Mouse (Mus musculus) erythroid progenitor cell, adult 5-6 weeks (primary cell): ENCODE results near the gene Epas1. TPM values are rescaled to one million over a fixed set of nuclear protein-coding genes. Genes with fewer than 3 reads are reported as not detected.

Source experiments
- ATAC-seq: replicated peaks from 2 replicates; pipeline ENCODE4 v1.8.0; 2016; ENCODE audit warnings: moderate number of reproducible peaks, mild to moderate bottlenecking, moderate TSS enrichment, inconsistent platforms; ENCODE audit not compliant: poor library complexity, low FRiP score, severe bottlenecking
- total RNA-seq, 2 experiments: library from RNA; stranded (forward) in 1 of 2; stranded (reverse) in 1 of 2; fragments of 150-400 nt in 1 of 2; fragments of 186-747, 209-891 nt in 1 of 2; gene quantifications; 2 replicates each; pipeline versions ENCODE4 v1.2.3 to v1.2.4; 2015 to 2017; ENCODE audit warnings: low replicate concordance in 2 of 2

Epas1 gene
- total RNA-seq, 2 experiments from 2014 or later = 0.15 TPM; not detected in 1

- no peak for ATAC-seq
These were observed 71.1 kb downstream of the Epas1 start for GRCm38 (mm10) chr17:86824502-86825162.

- no peak for ATAC-seq
These were observed 71.8 kb downstream of the Epas1 start for GRCm38 (mm10) chr17:86825163-86825902.

GRCm38 (mm10) chr17:86826376-86826775 lies 72.9 kb downstream of the Epas1 start:
- ATAC-seq = no peak

- ATAC-seq = no peak
These were observed 74.1 kb downstream of the Epas1 start for GRCm38 (mm10) chr17:86827391-86828165.

GRCm38 (mm10) chr17:86828500-86828899 lies 75.0 kb downstream of the Epas1 start:
- no peak for ATAC-seq

- ATAC-seq = no peak
These were observed 76.1 kb downstream of the Epas1 start for GRCm38 (mm10) chr17:86829383-86830175.

GRCm38 (mm10) chr17:86830893-86831292 lies 77.4 kb downstream of the Epas1 start:
- ATAC-seq = no peak

GRCm38 (mm10) chr17:86832562-86833327 lies 79.2 kb downstream of the Epas1 start:
- no peak for ATAC-seq

- ATAC-seq = no peak
These were observed 80.4 kb downstream of the Epas1 start for GRCm38 (mm10) chr17:86833945-86834344.

GRCm38 (mm10) chr17:86839308-86839707 lies 85.8 kb downstream of the Epas1 start:
- ATAC-seq = no peak

- no peak for ATAC-seq
These were observed 97.3 kb downstream of the Epas1 start for GRCm38 (mm10) chr17:86850700-86851337.

- ATAC-seq = no peak
These were observed 98.3 kb downstream of the Epas1 start for GRCm38 (mm10) chr17:86851782-86852181.

GRCm38 (mm10) chr17:86852591-86853031 lies 99.1 kb downstream of the Epas1 start:
- ATAC-seq = no peak

- ATAC-seq = no peak
These were observed 117.1 kb downstream of the Epas1 start for GRCm38 (mm10) chr17:86870586-86870985.

GRCm38 (mm10) chr17:86872643-86873042 lies 119.1 kb downstream of the Epas1 start:
- no peak for ATAC-seq

GRCm38 (mm10) chr17:86876940-86877339 lies 123.4 kb downstream of the Epas1 start:
- no peak for ATAC-seq

GRCm38 (mm10) chr17:86877747-86878146 lies 124.2 kb downstream of the Epas1 start:
- no peak for ATAC-seq

- ATAC-seq = no peak
These were observed 126.6 kb downstream of the Epas1 start for GRCm38 (mm10) chr17:86880056-86880455.
